Mouse (Mus musculus) megakaryocyte, adult 5-6 weeks (primary cell): ENCODE measurements around the gene Gipc2. TPM values are rescaled to one million over a fixed set of nuclear protein-coding genes. Genes with fewer than 3 reads are reported as not detected.
"Not testable (repeated sequence)": the region's sequence is repeated elsewhere in the genome, so short reads cannot be mapped to it uniquely, and the experiment has no call there.

Experiments
- ATAC-seq: 2 replicates; pipeline ENCODE4 v1.8.0; 2016; ENCODE audit warnings: mild to moderate bottlenecking, inconsistent platforms; ENCODE audit not compliant: poor library complexity, severe bottlenecking
- total RNA-seq, 2 experiments: library from RNA; stranded (forward) in 1 of 2; stranded (reverse) in 1 of 2; fragments of 153-499, 151-499 nt in 1 of 2; fragments of 221-1000, 200-1000 nt in 1 of 2; gene quantifications; 2 replicates each; pipeline versions ENCODE4 v1.2.3 to v1.2.4; 2015 to 2017

Gipc2 gene
- total RNA-seq (2015) = not detected in 2 replicates
- total RNA-seq (2017) = 0.44 TPM in 1 of 2 replicates, not detected in the other

DNA sequence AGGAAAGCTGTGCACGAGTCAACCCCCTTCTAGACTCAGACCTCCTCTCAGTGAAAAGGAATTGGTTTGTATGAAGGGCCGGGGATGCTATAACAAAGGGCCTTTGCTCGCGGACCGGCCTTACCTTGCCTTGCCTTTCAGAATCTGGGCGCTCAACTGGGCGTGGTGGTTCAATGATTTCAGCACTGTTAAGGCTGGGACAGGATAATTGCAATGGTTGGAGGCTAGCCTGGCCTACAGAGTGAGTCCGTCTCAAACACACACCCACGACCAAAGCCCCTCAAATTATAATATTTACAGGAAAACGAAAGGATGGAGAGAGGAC is at the start of gene Gipc2:
Gene Gipc2 (minus strand): TSS at position 132 of the 325 bp plus-strand sequence.
- no peak for ATAC-seq

- no peak for ATAC-seq
Observed at GRCm38 (mm10) chr3:152213416-152213815, 47.4 kb upstream of the Gipc2 start.

DNA sequence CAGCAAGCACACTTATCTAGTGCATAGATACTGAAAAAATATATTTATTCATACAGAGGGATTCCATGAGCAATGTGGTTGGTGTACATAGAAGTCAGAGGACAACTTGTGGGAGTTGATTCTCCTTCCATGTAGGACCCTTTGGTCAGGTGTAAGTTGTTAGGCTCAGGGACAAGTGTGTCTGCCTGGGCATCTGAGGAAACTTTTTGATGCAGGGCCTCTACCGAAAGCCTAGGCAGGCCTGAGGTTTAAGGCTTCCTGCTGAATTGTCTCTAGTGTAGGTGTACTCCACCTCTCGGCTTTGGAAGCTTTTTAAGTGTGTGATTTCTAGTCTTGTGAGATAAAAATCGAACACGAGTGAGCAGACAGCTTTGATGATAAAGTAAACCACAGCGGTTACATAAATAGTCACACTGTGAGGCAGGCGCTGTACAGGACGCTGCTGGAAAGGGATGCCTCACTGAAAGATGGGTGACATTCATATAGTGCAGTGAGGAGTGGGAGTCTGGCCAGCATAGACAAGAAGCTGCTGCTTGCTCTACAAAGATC is 45.8 kb upstream of the Gipc2 start:
- no peak for ATAC-seq

GRCm38 (mm10) chr3:152210728-152211391 is 44.8 kb upstream of the Gipc2 start:
- ATAC-seq = peak; percentile 38

GRCm38 (mm10) chr3:152209967-152210634 is 44.1 kb upstream of the Gipc2 start, which contains the start of the genes Dnajb4 and Fubp1:
Gene Dnajb4, minus strand, starts transcription at chr3:152210302.
Gene Fubp1, plus strand, starts transcription at chr3:152210422.
- peak; percentile 85 for ATAC-seq

DNA sequence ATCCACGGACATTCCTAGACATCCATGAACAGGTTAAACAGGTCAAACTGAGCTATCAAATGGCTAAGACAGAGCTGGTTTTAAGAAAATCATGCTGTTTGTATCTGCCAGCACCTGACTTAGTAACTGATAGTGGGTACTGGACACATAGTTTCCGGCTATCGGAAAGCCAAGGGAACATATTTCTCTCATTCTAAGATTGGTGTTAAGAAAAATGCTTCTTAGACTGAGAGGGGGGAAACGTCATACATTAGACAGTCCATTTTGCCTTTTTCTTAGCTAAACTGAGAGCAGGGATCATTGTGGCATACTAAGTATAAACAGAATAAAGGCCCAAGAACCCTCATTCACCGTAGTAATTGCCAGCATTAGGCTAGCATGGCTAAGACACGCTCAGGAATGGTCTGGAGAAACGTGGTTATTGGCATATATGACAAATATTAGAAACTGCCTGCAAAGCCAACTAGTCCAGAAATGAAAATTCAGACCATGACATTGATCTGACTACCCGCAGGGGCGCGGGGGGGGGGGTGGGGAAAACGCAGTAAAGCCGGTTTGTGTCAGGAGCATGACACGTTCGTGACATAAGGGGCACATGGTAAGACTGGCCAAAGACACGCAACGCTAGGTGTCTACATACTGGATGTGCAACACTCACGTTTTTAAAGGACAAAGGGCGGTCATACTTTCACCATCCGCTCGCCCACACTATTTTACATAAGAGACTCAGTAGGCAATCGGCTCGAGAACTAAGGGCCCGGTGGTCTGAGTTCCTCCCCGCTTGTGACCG is 43.3 kb upstream of the Gipc2 start:
- ATAC-seq = peak; percentile 31

GRCm38 (mm10) chr3:152208096-152208885 is 42.3 kb upstream of the Gipc2 start:
- no peak for ATAC-seq

DNA sequence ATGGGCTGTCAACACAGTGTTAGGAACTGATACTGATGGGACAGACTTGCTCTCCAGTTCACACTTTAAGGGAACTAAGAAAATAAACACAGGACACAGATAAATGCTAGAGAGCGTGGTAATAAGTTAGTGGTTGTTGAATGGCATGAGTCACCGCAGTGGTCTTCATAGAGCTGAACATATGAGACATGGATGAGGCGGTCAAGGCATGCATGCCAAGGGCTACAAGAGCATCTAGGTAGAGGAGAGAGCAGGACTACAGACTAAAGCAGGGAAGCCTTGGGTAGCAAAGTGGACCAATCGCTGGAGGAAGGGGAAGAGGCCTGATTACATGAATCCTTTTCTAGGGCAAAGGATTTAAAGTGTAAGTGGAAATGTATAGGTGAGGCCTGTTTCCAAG is 41.1 kb upstream of the Gipc2 start:
- ATAC-seq = no peak

DNA sequence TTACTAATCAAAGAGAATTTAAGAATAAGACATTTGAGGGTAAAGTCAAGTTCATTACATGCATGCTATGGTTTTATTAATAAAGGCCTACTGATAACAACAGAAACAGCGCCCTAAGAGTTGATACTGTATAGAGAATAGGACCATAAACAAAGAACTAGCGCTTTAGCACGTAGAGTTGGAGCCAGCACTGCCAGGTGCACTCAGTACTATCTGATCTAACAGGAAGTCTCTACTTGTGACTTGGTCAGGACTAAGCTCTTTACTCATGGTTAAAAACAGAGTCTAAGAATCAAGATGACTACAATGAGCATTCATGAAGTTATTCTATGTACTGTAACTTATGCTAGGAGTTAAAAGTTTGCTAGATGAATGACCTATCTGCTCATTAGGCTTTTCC is 38.5 kb upstream of the Gipc2 start:
- no peak for ATAC-seq

DNA sequence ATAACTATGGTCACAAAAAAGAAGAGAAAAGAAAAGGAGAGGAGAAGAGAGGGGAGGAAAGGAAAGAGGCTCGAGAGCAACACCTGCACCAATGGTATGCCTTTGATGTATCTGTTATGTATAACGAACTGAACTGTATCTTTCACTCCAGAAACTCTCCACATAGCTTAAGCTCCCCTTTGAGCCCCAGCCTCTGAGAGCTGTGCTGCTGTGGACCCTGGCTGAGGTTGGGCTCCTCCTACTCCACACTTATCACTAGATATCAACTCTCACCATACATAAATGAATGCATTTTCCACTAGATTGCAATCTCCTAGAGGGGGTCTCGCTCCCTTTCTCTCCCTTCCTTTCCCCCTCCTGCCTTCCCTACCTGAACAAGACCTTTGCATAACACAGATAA is 38.0 kb upstream of the Gipc2 start:
- ATAC-seq = no peak

GRCm38 (mm10) chr3:152203411-152203810 is 37.4 kb upstream of the Gipc2 start:
- no peak for ATAC-seq

DNA sequence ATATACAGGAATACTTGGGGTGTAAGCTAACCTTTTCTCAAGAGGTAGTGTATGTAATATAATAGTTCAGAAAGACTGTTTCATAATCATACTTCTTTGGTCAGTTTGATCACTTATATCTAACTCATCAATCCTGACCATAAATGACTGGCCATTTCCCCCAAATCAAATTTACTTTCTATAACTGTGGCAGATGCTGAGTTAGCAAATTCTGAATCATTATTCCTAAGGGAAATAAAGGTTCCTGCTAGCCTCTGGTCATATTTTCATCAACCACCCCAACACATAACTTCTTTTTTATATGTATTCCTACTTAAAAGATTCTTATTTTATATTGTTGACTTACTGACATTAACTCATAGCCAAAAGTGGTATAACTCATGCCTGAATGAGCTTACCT is 36.9 kb upstream of the Gipc2 start:
- no peak for ATAC-seq

DNA sequence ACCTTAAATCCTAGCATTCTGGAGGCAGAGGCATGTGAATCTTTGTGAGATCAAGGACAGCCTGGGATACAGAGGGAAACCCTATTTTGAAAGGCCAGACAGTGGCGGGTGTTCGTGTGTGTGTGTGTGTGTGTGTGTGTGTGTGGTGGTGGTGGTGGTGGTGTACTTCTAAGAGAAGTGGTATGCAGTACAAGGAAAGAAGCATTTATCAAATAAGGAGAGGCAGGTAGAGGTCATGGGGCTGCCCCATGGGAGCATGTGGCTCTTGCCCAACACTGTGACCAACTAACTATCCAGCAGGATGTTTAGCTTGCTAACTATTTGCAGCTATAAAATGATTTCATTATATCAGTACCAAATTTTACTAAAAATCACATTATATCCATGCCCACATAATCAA is 35.6 kb upstream of the Gipc2 start:
- ATAC-seq = no peak

GRCm38 (mm10) chr3:152201181-152201580 is 35.2 kb upstream of the Gipc2 start:
- ATAC-seq = no peak

DNA sequence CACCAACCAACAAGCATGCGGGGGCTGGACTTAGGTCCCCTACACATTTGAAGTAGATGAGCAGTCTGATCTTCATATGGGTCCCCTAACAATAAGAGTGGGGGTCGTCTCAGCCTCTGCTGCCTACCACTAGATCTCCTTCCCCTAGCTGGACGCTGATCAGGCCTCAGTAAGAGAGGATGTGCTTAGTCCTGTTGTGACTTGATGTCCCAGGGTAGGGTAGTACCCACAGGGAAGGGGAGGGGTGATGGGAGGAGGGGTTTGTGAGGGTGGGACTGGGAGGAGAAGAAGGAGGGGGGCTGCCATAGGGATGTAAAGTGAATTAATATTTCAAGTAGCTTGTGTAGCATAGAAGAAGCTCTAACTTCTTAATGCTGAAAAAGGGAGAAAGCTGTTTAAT is 33.1 kb upstream of the Gipc2 start:
- ATAC-seq = no peak

DNA sequence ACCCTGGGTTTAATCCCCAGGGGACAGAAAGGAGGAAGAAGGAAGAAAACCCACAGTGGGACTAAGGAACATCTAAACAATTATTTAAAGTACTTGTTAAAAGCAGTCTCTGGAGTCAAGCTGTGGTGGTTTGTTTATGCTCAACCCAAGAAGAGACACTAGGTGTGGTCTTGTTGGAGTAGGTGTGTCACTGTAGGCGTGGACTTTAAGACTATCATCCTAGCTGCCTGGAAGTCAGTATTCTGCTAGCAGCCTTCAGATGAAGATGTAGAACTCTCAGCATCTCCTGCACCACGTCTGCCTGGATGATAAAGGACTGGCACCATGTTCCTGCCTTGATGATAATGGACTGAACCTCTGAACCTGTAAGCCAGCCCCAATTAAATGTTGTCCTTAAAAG is 31.2 kb upstream of the Gipc2 start:
- ATAC-seq = not testable (repeated sequence)

- peak; percentile 90 for ATAC-seq
Observed at GRCm38 (mm10) chr3:152193635-152194097, 27.6 kb upstream of the Gipc2 start.

DNA sequence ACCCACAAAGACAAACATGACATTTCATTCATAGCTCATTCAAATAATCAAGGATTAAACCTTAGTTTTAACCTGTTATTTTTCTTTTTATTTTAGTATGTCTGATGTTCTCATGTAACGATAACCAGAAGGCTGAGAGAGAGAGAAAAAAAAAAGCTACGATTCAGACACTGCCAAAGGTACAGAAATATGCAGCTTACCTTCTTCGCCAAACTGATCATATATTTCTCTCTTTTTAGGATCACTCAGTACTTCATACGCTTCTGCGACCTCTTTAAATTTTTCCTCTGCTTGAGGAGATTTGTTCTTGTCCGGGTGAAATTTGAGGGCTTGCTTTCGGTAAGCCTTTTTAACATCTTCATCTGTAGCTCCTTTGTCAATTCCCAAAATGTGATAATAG is 27.1 kb upstream of the Gipc2 start:
- no peak for ATAC-seq

DNA sequence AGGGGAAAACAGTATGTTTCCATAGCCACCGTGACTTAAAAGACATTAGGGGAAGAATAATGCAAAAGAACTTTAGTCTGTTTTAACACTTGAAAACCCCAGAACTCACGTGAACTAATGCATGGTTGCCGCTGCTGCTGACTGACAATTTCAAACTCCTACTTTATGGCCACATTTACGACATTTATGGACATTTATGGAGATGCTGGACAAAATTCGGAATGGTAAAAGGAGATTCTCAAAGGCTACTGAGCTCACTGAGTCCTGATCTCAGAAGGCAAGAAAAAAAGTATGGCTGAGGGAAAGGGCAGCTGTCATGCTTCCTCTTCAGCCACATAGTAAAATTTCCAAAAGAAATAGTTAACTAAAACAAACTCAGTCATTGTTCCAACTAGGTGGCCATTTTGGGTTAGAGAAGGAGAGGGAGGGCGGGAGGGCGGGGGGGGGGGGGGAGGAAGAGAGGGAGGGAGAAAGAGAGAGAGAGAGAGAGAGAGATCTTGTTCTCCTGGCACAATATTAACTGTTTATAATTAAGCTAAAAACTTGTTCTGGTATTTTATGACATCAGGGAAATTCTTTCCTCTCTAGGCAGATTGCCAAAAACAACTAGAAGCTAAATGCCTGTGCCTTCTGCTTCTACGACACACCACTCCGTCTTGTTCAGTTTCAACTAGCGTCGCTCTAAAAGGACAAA is 26.4 kb upstream of the Gipc2 start:
- ATAC-seq = peak; percentile 17

- ATAC-seq = peak; percentile 23
Observed at GRCm38 (mm10) chr3:152191791-152192237, 25.8 kb upstream of the Gipc2 start.
